Mouse (Mus musculus) forebrain, embryonic 10.5 days (tissue): Measurements from ENCODE around the gene Plin3. TPM values are rescaled to one million over a fixed set of nuclear protein-coding genes. Genes with fewer than 3 reads are reported as not detected.

ENCODE experiments used
- DNase-seq: peaks from one replicate; pipeline ENCODE4 v3.0.0-alpha.2; 2017; ENCODE audit warnings: low spot score; ENCODE audit errors: extremely low spot score
- H3K27ac ChIP-seq: fragments of 300-500 bp; sonication (generic); 2 replicates; pipeline ENCODE4 v1.5.1; 2016; ENCODE audit warnings: mild to moderate bottlenecking
- H3K27me3 ChIP-seq: fragments of 300-500 bp; sonication (generic); 2 replicates; pipeline ENCODE4 v1.6.1; 2016; ENCODE audit warnings: mild to moderate bottlenecking; ENCODE audit not compliant: poor library complexity, severe bottlenecking
- H3K36me3 ChIP-seq: fragments of 300-500 bp; sonication (generic); replicated peaks from 2 replicates; pipeline ENCODE4 v1.6.1; 2016; ENCODE audit warnings: mild to moderate bottlenecking, moderate library complexity
- H3K4me1 ChIP-seq: fragments of 300-500 bp; sonication (generic); 2 replicates; pipeline ENCODE4 v1.6.1; 2016
- H3K4me3 ChIP-seq: fragments of 300-500 bp; sonication (generic); 2 replicates; pipeline ENCODE4 v1.5.1; 2016; ENCODE audit warnings: mild to moderate bottlenecking, moderate library complexity
- H3K9me3 ChIP-seq: fragments of 300-500 bp; sonication (generic); 2 replicates; pipeline ENCODE4 v1.6.1; 2016; ENCODE audit warnings: mild to moderate bottlenecking, moderate library complexity
- WGBS: fragments of 180-500 bp; shearing (Covaris S2); methylation state at CpG from one replicate; pipeline ENCODE4 v1.1.7; 2016; 5-methylcytosine and 5-hydroxymethylcytosine counted together
- polyA plus RNA-seq: library from polyadenylated mRNA; unstranded; fragments of >200 nt; fragmentation: Nextera tagmentation; extraction: Ambion mirVana; gene quantifications from 2 replicates; pipeline ENCODE4 v1.2.1, GENCODE M21; 2016

The Plin3 gene
- polyA plus RNA-seq, 1 experiment from 2014 or later, result 58.3 TPM

GRCm38 (mm10) chr17:56278340-56278739 is 14.3 kb downstream of the Plin3 start:
- Histone ChIP-seq H3K27ac (no peak overlapping the region), H3K36me3 (peaks cover 40% of the 10 kb centered on the region), H3K4me3 (no peak overlapping the region), H3K9me3 (no peaks in the 10 kb centered on the region), H3K27me3 (no peaks in the 10 kb centered on the region), H3K4me1 (peaks cover 39% of the 10 kb centered on the region)
- DNase-seq, result no peak
- 96% methylated on average over 5 of the region's 5 CpGs for WGBS

DNA sequence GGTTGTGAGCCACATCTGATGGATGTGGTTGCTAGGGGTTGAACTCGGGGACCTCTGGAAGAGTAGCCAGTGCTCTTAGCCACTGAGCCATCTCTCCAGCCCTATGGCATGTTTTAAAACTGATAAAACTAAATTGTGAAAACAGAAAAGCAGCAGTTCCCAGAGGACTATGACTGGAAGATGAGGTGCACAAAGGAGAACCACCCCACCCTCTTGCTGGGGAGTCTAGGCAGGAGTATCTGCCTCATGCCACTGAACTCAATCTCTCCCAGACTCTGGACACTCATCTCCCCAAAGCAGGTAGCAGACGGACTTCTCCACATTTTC is 15.1 kb downstream of the Plin3 start:
- Histone ChIP-seq H3K36me3 (peaks cover 33% of the 10 kb centered on the region), H3K27ac (peak overlapping the region; percentile 86), H3K4me1 (peaks cover 39% of the 10 kb centered on the region), H3K9me3 (no peaks in the 10 kb centered on the region), H3K4me3 (peak overlapping the region; percentile 63), H3K27me3 (no peaks in the 10 kb centered on the region)
- WGBS, result 55% methylated on average over 2 of the region's 2 CpGs
- no peak for DNase-seq

DNA sequence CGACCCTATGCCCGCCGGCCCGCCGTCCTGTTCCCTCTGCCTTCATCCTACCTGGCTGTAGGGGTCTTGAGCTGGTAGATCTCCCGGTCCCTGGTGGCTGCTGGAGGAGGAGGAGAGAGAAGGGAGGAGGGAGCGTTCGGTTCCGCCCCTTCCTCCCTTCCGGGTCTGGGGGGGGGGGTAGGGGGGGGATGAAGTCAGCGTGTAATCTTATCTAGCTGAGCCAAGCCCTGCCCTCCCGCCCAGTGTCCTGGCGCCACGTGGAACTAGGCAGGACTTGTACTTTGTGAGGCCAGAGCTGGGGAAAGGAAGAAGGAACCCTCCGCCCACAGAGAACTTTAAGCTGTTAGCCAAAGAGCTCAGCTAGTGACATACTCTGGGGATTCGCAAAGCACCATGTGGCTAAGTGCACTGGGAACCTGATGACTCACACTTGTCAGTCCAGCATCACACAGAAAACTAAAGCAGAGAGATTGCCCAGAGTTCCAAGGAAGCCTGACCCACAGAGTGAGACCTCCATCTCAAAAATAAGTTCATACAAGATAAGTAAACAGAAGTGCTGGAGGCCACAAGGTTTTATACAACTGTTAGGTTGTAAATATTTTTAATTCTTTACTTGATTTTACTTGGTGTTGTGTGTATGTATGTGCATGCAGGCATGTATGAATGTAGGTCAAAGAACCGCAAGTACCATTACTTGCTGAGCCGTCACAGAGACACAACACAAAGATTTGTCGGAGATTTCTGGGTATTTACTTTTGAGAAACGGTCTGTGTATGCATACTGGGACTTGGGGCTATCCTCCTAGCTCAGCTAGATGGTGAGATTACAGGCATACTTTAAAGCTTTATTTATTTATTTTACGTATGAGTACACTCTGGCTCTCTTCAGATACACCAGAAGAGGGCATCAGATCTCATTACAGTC is 15.8 kb downstream of the Plin3 start, which contains the start of gene Ticam1:
Gene Ticam1, minus strand, starts transcription at position 144 of the 924 bp plus-strand sequence.
- Histone ChIP-seq H3K9me3 (no peaks in the 10 kb centered on the region), H3K4me3 (peak within 1 kb of the TSS; percentile 63), H3K4me1 (peaks cover 39% of the 10 kb centered on the region), H3K36me3 (peaks cover 35% of the 10 kb centered on the region), H3K27me3 (no peaks in the 10 kb centered on the region), H3K27ac (peak within 1 kb of the TSS; percentile 86)
- 9% methylated on average over 21 of the region's 21 CpGs for WGBS
- DNase-seq, result peak; percentile 93

DNA sequence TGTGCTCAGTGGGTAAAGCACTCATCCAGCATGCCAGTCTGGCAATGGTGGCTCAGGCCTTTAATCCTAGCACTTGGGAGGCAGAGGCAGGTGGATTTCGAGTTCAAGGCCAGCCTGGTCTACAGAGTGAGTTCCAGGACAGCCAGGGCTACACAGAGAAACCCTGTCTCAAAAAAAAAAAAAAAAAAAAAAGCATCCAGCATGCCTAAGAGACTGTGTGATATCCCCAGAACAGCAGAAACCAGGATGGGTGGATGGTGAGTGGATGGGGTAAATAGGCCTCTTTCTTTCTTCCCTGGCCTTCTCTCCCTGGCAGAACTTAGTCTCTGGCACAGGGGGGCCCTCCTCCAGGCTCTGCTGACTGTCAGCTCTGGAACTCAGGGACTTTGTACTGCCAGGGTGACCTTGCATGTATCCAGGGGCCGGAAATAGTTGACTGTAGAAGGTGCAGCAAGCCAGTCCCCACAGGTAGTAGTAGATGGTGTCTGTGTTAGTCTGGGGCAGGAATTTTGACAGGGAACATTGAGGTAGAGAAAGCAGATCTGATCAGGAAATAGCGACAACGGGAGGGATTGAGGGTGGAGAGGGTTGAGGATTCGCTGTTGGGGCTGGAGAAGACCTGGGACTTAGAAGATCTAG is 16.7 kb downstream of the Plin3 start:
- H3K4me1 ChIP-seq, result peaks cover 35% of the 10 kb centered on the region
- no peaks in the 10 kb centered on the region for H3K27me3 ChIP-seq
- WGBS, result 33% methylated on average over 5 of the region's 5 CpGs
- H3K27ac ChIP-seq, result peak overlapping the region; percentile 86
- H3K36me3 ChIP-seq, result peaks cover 35% of the 10 kb centered on the region
- H3K9me3 ChIP-seq, result no peaks in the 10 kb centered on the region
- DNase-seq, result no peak
- peak overlapping the region; percentile 63 for H3K4me3 ChIP-seq

GRCm38 (mm10) chr17:56273986-56274385 is 18.7 kb downstream of the Plin3 start:
- H3K27ac ChIP-seq, result no peak overlapping the region
- no peaks in the 10 kb centered on the region for H3K9me3 ChIP-seq
- no peak overlapping the region for H3K4me3 ChIP-seq
- WGBS, result 89% methylated on average over 5 of the region's 5 CpGs
- no peak for DNase-seq
- peaks cover 39% of the 10 kb centered on the region for H3K4me1 ChIP-seq
- H3K27me3 ChIP-seq, result no peaks in the 10 kb centered on the region
- peaks cover 32% of the 10 kb centered on the region for H3K36me3 ChIP-seq

DNA sequence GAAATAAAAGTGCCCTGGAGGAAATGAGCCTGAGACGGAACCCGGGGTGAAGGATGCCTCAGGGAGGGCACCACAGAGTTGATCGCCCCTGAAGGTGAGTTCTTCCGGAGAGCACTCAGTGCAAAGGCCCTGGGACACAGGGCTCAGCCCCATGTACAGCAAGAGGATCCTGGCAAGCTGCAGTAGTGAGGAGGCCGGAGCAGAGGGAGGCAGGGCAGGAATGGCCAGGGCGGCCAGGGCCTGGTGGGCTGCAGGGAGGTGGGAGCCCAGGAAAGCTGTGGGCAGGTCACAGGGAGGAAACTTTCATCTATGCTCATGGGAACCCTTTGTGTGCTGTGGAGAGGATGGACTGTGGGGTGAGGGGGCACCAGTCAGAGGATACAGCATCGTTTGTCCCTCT is 19.2 kb downstream of the Plin3 start:
- whole genome bisulfite sequencing, result 88% methylated on average over 7 of the region's 7 CpGs
- no peak overlapping the region for H3K27ac ChIP-seq
- H3K27me3 ChIP-seq, result no peaks in the 10 kb centered on the region
- DNase-seq, result no peak
- no peak overlapping the region for H3K4me3 ChIP-seq
- H3K4me1 ChIP-seq, result peaks cover 42% of the 10 kb centered on the region
- no peaks in the 10 kb centered on the region for H3K9me3 ChIP-seq
- H3K36me3 ChIP-seq, result peaks cover 28% of the 10 kb centered on the region

GRCm38 (mm10) chr17:56272644-56273043 is 20.0 kb downstream of the Plin3 start:
- no peak for DNase-seq
- Histone ChIP-seq H3K4me1 (peaks cover 38% of the 10 kb centered on the region), H3K9me3 (no peaks in the 10 kb centered on the region), H3K27ac (no peak overlapping the region), H3K27me3 (no peaks in the 10 kb centered on the region), H3K36me3 (peaks cover 24% of the 10 kb centered on the region), H3K4me3 (no peak overlapping the region)
- WGBS, result 81% methylated on average over 3 of the region's 3 CpGs

DNA sequence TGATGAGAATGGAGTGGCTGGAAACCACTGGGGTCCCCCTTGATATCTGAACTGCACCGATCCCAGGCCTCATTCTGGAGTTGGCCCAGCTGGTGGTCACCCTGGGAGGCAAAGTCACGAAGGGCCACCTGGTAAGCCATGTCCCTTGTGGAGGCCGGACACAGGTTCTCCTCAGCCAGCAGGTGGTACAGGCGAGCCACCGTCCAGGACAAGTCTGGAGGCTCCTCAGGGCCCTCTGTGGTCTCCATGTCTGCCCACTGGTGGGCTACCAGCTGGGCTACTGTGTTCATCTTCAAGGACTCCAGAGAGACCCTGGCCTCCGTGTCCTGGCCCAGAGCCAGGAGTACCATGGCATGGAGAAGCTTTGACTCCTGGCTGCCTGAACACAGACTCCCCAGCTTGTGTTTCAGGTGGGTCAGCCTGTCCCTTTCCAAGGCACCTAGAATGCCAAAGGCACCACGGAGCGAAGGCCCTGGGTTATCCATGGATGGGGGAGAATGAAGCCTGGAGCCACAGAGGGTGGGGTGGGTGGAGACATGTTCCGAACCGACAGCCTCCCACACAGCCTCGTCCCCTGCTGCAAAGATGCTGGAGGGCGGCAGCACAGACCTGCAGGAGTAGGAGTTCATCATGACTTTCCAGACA is 20.9 kb downstream of the Plin3 start:
- Histone ChIP-seq H3K27me3 (no peaks in the 10 kb centered on the region), H3K36me3 (peaks cover 24% of the 10 kb centered on the region), H3K27ac (no peak overlapping the region), H3K4me3 (no peak overlapping the region), H3K9me3 (no peaks in the 10 kb centered on the region), H3K4me1 (peaks cover 28% of the 10 kb centered on the region)
- no peak for DNase-seq
- 84% methylated on average over 12 of the region's 12 CpGs for WGBS

GRCm38 (mm10) chr17:56269741-56270140 is 22.9 kb downstream of the Plin3 start:
- Histone ChIP-seq H3K4me1 (peaks cover 18% of the 10 kb centered on the region), H3K27ac (peak overlapping the region; percentile 83), H3K36me3 (peaks cover 31% of the 10 kb centered on the region), H3K4me3 (peak overlapping the region; percentile 49), H3K9me3 (no peaks in the 10 kb centered on the region), H3K27me3 (no peaks in the 10 kb centered on the region)
- no peak for DNase-seq
- 72% methylated on average over 3 of the region's 3 CpGs for WGBS

DNA sequence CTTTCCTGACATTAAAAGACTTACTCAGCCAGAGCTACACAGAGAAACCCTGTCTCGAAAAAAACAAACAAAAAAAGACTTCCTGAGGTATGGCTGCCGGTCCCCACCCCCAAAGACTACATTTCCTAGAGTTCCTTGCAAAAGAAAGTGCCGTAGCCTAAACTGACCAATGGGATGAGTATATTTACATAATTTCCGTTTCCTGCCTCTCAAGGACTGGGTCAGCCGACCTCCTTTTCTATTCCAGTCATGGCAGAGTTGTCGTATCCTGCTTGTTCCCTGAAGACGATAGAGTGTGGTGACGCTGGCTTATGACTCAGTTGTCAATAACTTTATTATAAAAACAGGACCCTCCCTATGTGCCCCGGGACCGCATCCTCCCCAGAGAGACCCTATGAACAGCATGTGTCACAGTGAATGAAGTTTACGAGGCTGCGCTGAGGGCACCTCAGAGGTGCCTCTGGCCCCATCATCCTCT is 23.5 kb downstream of the Plin3 start:
- H3K4me1 ChIP-seq, result peaks cover 18% of the 10 kb centered on the region
- no peaks in the 10 kb centered on the region for H3K9me3 ChIP-seq
- peak; percentile 46 for DNase-seq
- H3K27me3 ChIP-seq, result no peaks in the 10 kb centered on the region
- WGBS, result 25% methylated on average over 12 of the region's 12 CpGs
- H3K27ac ChIP-seq, result peak overlapping the region; percentile 83
- H3K36me3 ChIP-seq, result peaks cover 34% of the 10 kb centered on the region
- H3K4me3 ChIP-seq, result peak overlapping the region; percentile 49

DNA sequence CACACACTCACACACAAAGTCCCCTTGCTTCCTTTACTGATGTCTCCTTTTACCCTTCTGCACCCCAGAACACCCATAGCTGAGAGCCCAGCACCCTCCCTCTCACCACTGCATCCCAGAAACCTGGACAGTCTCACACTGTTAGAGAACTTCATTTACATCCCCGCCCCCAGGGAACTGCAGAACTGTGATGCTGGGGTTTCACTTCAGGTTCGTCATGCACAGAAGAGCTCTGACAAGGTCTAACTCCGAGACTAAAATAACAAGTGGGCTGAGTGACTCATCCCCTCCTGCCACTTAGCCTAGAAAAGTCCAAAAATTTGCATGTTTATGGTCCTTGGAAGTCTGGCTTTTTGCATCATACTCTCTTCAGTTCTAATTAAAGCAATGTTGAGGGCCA is 26.4 kb downstream of the Plin3 start:
- no peak overlapping the region for H3K4me3 ChIP-seq
- no peaks in the 10 kb centered on the region for H3K27me3 ChIP-seq
- H3K27ac ChIP-seq, result no peak overlapping the region
- no peak for DNase-seq
- peaks cover 20% of the 10 kb centered on the region for H3K4me1 ChIP-seq
- 70% methylated on average over 3 of the region's 3 CpGs for WGBS
- H3K36me3 ChIP-seq, result peaks cover 44% of the 10 kb centered on the region
- no peaks in the 10 kb centered on the region for H3K9me3 ChIP-seq

GRCm38 (mm10) chr17:56265869-56266268 is 26.8 kb downstream of the Plin3 start:
- peaks cover 44% of the 10 kb centered on the region for H3K36me3 ChIP-seq
- no peak overlapping the region for H3K4me3 ChIP-seq
- peaks cover 24% of the 10 kb centered on the region for H3K4me1 ChIP-seq
- WGBS, result 87% methylated on average over 3 of the region's 3 CpGs
- no peak for DNase-seq
- no peak overlapping the region for H3K27ac ChIP-seq
- H3K27me3 ChIP-seq, result no peaks in the 10 kb centered on the region
- no peaks in the 10 kb centered on the region for H3K9me3 ChIP-seq
